Mouse (Mus musculus) heart, embryonic 11.5 days (tissue): ENCODE measurements around the gene Naaa. TPM values are rescaled to one million over a fixed set of nuclear protein-coding genes. Genes with fewer than 3 reads are reported as not detected.
A peak's percentile ranks its signal among the peaks of the same experiment; 100 is the strongest.

Source experiments
- ATAC-seq: fragments of 200-750 bp; cut with Nextera tagmentation; replicated peaks from 2 replicates; pipeline ENCODE4 v1.8.0; 2017; ENCODE audit warnings: moderate library complexity; ENCODE audit not compliant: insufficient number of reproducible peaks, low FRiP score, low TSS enrichment
- H3K27ac ChIP-seq: fragments of 300-500 bp; sonication (generic); 2 replicates; pipeline ENCODE4 v1.5.1; 2014; ENCODE audit warnings: mild to moderate bottlenecking, low read depth, low read length
- H3K27me3 ChIP-seq: fragments of 300-500 bp; sonication (generic); 2 replicates; pipeline ENCODE4 v1.6.1; 2014; ENCODE audit warnings: mild to moderate bottlenecking, low read length, mixed read lengths; ENCODE audit not compliant: control insufficient read depth, insufficient read depth
- H3K36me3 ChIP-seq: fragments of 300-500 bp; sonication (generic); 2 replicates; pipeline ENCODE4 v1.6.1; 2014; ENCODE audit warnings: mild to moderate bottlenecking, low read length, moderate library complexity, mixed read lengths; ENCODE audit not compliant: control insufficient read depth, insufficient read depth
- H3K4me1 ChIP-seq: fragments of 300-500 bp; sonication (generic); 2 replicates; pipeline ENCODE4 v1.6.1; 2014; ENCODE audit warnings: low read length; ENCODE audit not compliant: control insufficient read depth, insufficient read depth
- H3K4me2 ChIP-seq: fragments of 300-500 bp; sonication (generic); 2 replicates; pipeline ENCODE4 v1.6.1; 2014; ENCODE audit warnings: mild to moderate bottlenecking, moderate library complexity
- H3K4me3 ChIP-seq: fragments of 300-500 bp; sonication (generic); 2 replicates; pipeline ENCODE4 v1.5.1; 2014; ENCODE audit warnings: low read depth, low read length
- H3K9ac ChIP-seq: fragments of 300-500 bp; sonication (generic); 2 replicates; pipeline ENCODE4 v1.6.1; 2014; ENCODE audit warnings: mild to moderate bottlenecking, low read depth, low read length, moderate library complexity
- H3K9me3 ChIP-seq: fragments of 300-500 bp; sonication (generic); replicated peaks from 2 replicates; pipeline ENCODE4 v1.6.1; 2016; ENCODE audit warnings: low read length; ENCODE audit not compliant: control insufficient read depth
- WGBS: fragments of 180-500 bp; shearing (Covaris S2); extraction: QIAGEN DNeasy Blood & Tissue Kit; methylation state at CpG from one replicate; pipeline ENCODE4 v1.1.7; 2014; ENCODE audit not compliant: insufficient replicate concordance; 5-methylcytosine and 5-hydroxymethylcytosine counted together
- polyA plus RNA-seq: library from polyadenylated mRNA; unstranded; fragments of >200 nt; fragmentation: Nextera tagmentation; extraction: Ambion mirVana; gene quantifications from 2 replicates; pipeline ENCODE4 v1.2.1, GENCODE M21; 2014

Gene Naaa
- polyA plus RNA-seq, 1 experiment from 2014 or later, result 8.4 TPM

- Histone ChIP-seq H3K27ac (no peak overlapping the region), H3K4me2 (no peak overlapping the region), H3K9me3 (no peaks in the 10 kb centered on the region), H3K36me3 (no peaks in the 10 kb centered on the region), H3K4me1 (peaks cover 8% of the 10 kb centered on the region), H3K9ac (no peak overlapping the region), H3K27me3 (no peaks in the 10 kb centered on the region), H3K4me3 (no peak overlapping the region)
- no peak for ATAC-seq
- 14% methylated on average over 13 of the region's 13 CpGs for whole genome bisulfite sequencing
Measured at GRCm38 (mm10) chr5:92312046-92312715, 34.2 kb upstream of the Naaa start.

- Histone ChIP-seq H3K9me3 (no peaks in the 10 kb centered on the region), H3K27ac (peak within 1 kb of the TSS; percentile 37), H3K4me3 (peak within 1 kb of the TSS; percentile 94), H3K9ac (peak within 1 kb of the TSS; percentile 90), H3K4me1 (peaks cover 8% of the 10 kb centered on the region), H3K4me2 (peak within 1 kb of the TSS; percentile 86), H3K36me3 (no peaks in the 10 kb centered on the region), H3K27me3 (no peaks in the 10 kb centered on the region)
- ATAC-seq, result peak; percentile 90
- WGBS, result 2% methylated on average over 41 of the region's 41 CpGs
Measured at GRCm38 (mm10) chr5:92309681-92310511, 31.9 kb upstream of the Naaa start, which contains the start of gene Sdad1. TSS of gene Sdad1 (minus strand) at chr5:92310479.

GRCm38 (mm10) chr5:92304291-92304690 is 26.3 kb upstream of the Naaa start:
- no peak for ATAC-seq
- WGBS, result 66% methylated on average over 3 of the region's 3 CpGs
- H3K4me2 ChIP-seq, result no peak overlapping the region

GRCm38 (mm10) chr5:92302149-92302840 is 24.3 kb upstream of the Naaa start:
- Histone ChIP-seq H3K9ac (no peak overlapping the region), H3K27ac (no peak overlapping the region), H3K4me3 (no peak overlapping the region), H3K9me3 (no peaks in the 10 kb centered on the region), H3K36me3 (peaks cover 32% of the 10 kb centered on the region), H3K27me3 (no peaks in the 10 kb centered on the region), H3K4me1 (no peaks in the 10 kb centered on the region), H3K4me2 (no peak overlapping the region)
- WGBS, result 84% methylated on average over 13 of the region's 13 CpGs
- ATAC-seq, result no peak

More at GRCm38 (mm10) chr5:92304291-92304690, 26.3 kb upstream of the Naaa start:
- Histone ChIP-seq H3K36me3 (peaks cover 23% of the 10 kb centered on the region), H3K9me3 (no peaks in the 10 kb centered on the region), H3K9ac (no peak overlapping the region), H3K27me3 (no peaks in the 10 kb centered on the region), H3K27ac (no peak overlapping the region), H3K4me3 (no peak overlapping the region), H3K4me1 (peaks cover 6% of the 10 kb centered on the region; the same call in 1 of the 2 replicates)

GRCm38 (mm10) chr5:92294525-92294924 is 16.6 kb upstream of the Naaa start:
- no peak overlapping the region for H3K4me3 ChIP-seq
- H3K27ac ChIP-seq, result no peak overlapping the region
- peaks cover 21% of the 10 kb centered on the region for H3K36me3 ChIP-seq
- 89% methylated on average over 2 of the region's 2 CpGs for WGBS
- H3K4me1 ChIP-seq, result no peaks in the 10 kb centered on the region
- no peaks in the 10 kb centered on the region for H3K27me3 ChIP-seq
- H3K4me2 ChIP-seq, result no peak overlapping the region
- no peaks in the 10 kb centered on the region for H3K9me3 ChIP-seq
- H3K9ac ChIP-seq, result no peak overlapping the region
- ATAC-seq, result no peak

- Histone ChIP-seq H3K9me3 (no peaks in the 10 kb centered on the region), H3K4me3 (no peak overlapping the region), H3K9ac (no peak overlapping the region), H3K27ac (no peak overlapping the region), H3K4me1 (no peaks in the 10 kb centered on the region), H3K4me2 (no peak overlapping the region), H3K36me3 (peaks cover 16% of the 10 kb centered on the region), H3K27me3 (no peaks in the 10 kb centered on the region)
- 85% methylated on average over 6 of the region's 6 CpGs for WGBS
- ATAC-seq, result no peak
Measured at GRCm38 (mm10) chr5:92291652-92292414, 13.9 kb upstream of the Naaa start.

- H3K9ac ChIP-seq, result no peak overlapping the region
- H3K4me3 ChIP-seq, result no peak overlapping the region
- no peaks in the 10 kb centered on the region for H3K4me1 ChIP-seq
- H3K4me2 ChIP-seq, result no peak overlapping the region
- H3K27ac ChIP-seq, result no peak overlapping the region
- no peaks in the 10 kb centered on the region for H3K9me3 ChIP-seq
- H3K36me3 ChIP-seq, result peaks cover 19% of the 10 kb centered on the region
- WGBS, result 79% methylated on average over 6 of the region's 6 CpGs
- no peak for ATAC-seq
- H3K27me3 ChIP-seq, result no peaks in the 10 kb centered on the region
Measured at GRCm38 (mm10) chr5:92287840-92288239, 9.9 kb upstream of the Naaa start.

GRCm38 (mm10) chr5:92283107-92283506 is 5.1 kb upstream of the Naaa start:
- no peaks in the 10 kb centered on the region for H3K27me3 ChIP-seq
- WGBS, result 45% methylated on average over 3 of the region's 3 CpGs
- H3K4me3 ChIP-seq, result no peak overlapping the region
- no peak overlapping the region for H3K9ac ChIP-seq
- H3K27ac ChIP-seq, result no peak overlapping the region
- peaks cover 4% of the 10 kb centered on the region; the same call in 1 of the 2 replicates for H3K4me1 ChIP-seq
- H3K4me2 ChIP-seq, result no peak overlapping the region
- no peaks in the 10 kb centered on the region for H3K9me3 ChIP-seq
- H3K36me3 ChIP-seq, result peaks cover 13% of the 10 kb centered on the region
- ATAC-seq, result no peak
